Mouse (Mus musculus): Measurements from ENCODE around the gene Glis3.

- no peak for TF ChIP-seq GATA1 (IDR thresholded peaks at IDR 0.05; ENCODE audit: borderline replicate concordance, low read length)
- TF ChIP-seq FLI1 (IDR thresholded peaks at IDR 0.05; ENCODE audit: low read length): no peak
Observed at GRCm38 (mm10) chr19:28685484-28685883, 5.6 kb upstream of the Glis3 start.
